ENCODE assay signal across 9 mouse cellular contexts in genomic region chr3:90615415-90615814, GRCm38 (mm10). TPM values are rescaled to one million over a fixed set of nuclear protein-coding genes. Genes with fewer than 3 reads are reported as not detected.
A peak's percentile ranks its signal among the peaks of the same experiment; 100 is the strongest.
DNase-seq lines count a peak whose midpoint lies in the region; ATAC-seq and TF ChIP-seq lines count a peak whose summit lies in the region.
"Had no signal": no experiment of that assay in that cellular context is flagged by ENCODE, and none has a peak within 500 bp of the region (broad histone marks: within the 10 kb centered on the region; RNA-seq: fewer than 3 reads in every experiment).

No protein-coding gene starts in this region.

- peak; percentile 77 for ATAC-seq in forebrain, embryonic 14.5 days
- peak; percentile 72 for ATAC-seq in neutrophil, adult 5-6 weeks (ENCODE audit: extremely low read depth, insufficient number of reproducible peaks, low FRiP score, poor library complexity, severe bottlenecking)

- no peak overlapping the region for H3K27ac ChIP-seq in ES-Bruce4 (ENCODE audit: insufficient read depth, low read length)
- H3K27ac ChIP-seq in forebrain, embryonic 14.5 days (ENCODE audit: low read depth, low read length), result no peak overlapping the region

- H3K36me3 ChIP-seq in ES-Bruce4 (ENCODE audit: control insufficient read depth, insufficient read depth, low read length, poor library complexity, severe bottlenecking), result no peaks in the 10 kb centered on the region
- no peaks in the 10 kb centered on the region for H3K36me3 ChIP-seq in forebrain, embryonic 14.5 days (ENCODE audit: control insufficient read depth, insufficient read depth, low read length)

- no peak overlapping the region for H3K9ac ChIP-seq in ES-Bruce4 (ENCODE audit: low read depth, poor library complexity, severe bottlenecking)
- no peak overlapping the region for H3K9ac ChIP-seq in forebrain, embryonic 14.5 days (ENCODE audit: low read length)

- peak; percentile 31 for DNase-seq in c-Kit-positive CD71-positive TER-119-negative erythroid progenitor cells, embryonic 14.5 days (ENCODE audit: low read depth)
- peak; percentile 66 for DNase-seq in forebrain, embryonic 14.5 days (ENCODE audit: low spot score)
- DNase-seq in heart, postnatal 10 days, result peak; percentile 84 to 89
- peak; percentile 84 for DNase-seq in layer of hippocampus, adult 11-12 months (ENCODE audit: low spot score)
- peak; percentile 85 to 90 for DNase-seq in lung, adult 18-20 months
- peak; percentile 87 for DNase-seq in thymus, postnatal 0 days (ENCODE audit: low spot score)

- no peaks in the 10 kb centered on the region for H3K9me3 ChIP-seq in ES-Bruce4 (replicated peaks; ENCODE audit: control insufficient read depth, insufficient read depth, low read length, poor library complexity, severe bottlenecking)
- no peaks in the 10 kb centered on the region for H3K9me3 ChIP-seq in forebrain, embryonic 14.5 days (replicated peaks; ENCODE audit: control insufficient read depth, low read length)

- intact Hi-C loops in heart, postnatal 10 days (cut with DNase I), result loop anchor here (1.0 to 5.0 kb wide), 4 partner anchors 30 to 125 kb away; partner anchors contain the start of gene Snapin

- H3K4me3 ChIP-seq in ES-Bruce4 (ENCODE audit: low read depth, low read length), result no peak overlapping the region
- H3K4me3 ChIP-seq in forebrain, embryonic 14.5 days (ENCODE audit: low read depth, low read length), result no peak overlapping the region

- peaks cover 2% of the 10 kb centered on the region for H3K4me1 ChIP-seq in ES-Bruce4 (ENCODE audit: control insufficient read depth, insufficient read depth, low read length)
- H3K4me1 ChIP-seq in forebrain, embryonic 14.5 days (ENCODE audit: control insufficient read depth, insufficient read depth, low read length), result peaks cover 5% of the 10 kb centered on the region

- H3K4me2 ChIP-seq in forebrain, embryonic 14.5 days (ENCODE audit: low read length), result no peak overlapping the region

- WGBS in forebrain, embryonic 14.5 days, result 6% methylated on average over 7 of the region's 7 CpGs

- TF ChIP-seq POLR2A in ES-Bruce4 (IDR thresholded peaks at IDR 0.05; ENCODE audit: insufficient read depth, low read length), result no peak

- TF ChIP-seq CTCF in ES-Bruce4 (IDR thresholded peaks at IDR 0.05; ENCODE audit: low read depth, low read length), result peak; percentile 80

- no peaks in the 10 kb centered on the region for H3K27me3 ChIP-seq in ES-Bruce4 (ENCODE audit: control insufficient read depth, insufficient read depth, low read length, poor library complexity, severe bottlenecking)
- H3K27me3 ChIP-seq in forebrain, embryonic 14.5 days (replicated peaks; ENCODE audit: control insufficient read depth, insufficient read depth, low read length), result no peaks in the 10 kb centered on the region

- TF ChIP-seq EP300 in ES-Bruce4 (IDR thresholded peaks at IDR 0.05; ENCODE audit: insufficient read depth, low read depth, low read length), result no peak

RNA-seq across cellular contexts. Expression of gene S100a6, which starts 2.7 kb away (rescaled TPM):
- 516 and 526 TPM in 2 replicates for polyA plus RNA-seq in ES-Bruce4 (2011; ENCODE audit: insufficient read depth, insufficient read length, low read depth, missing spikeins)
- polyA plus RNA-seq in forebrain, embryonic 14.5 days (2014; fragmentation: Nextera tagmentation; extraction: Ambion mirVana), result 19.6 and 22.8 TPM in 2 replicates
- total RNA-seq in heart, postnatal 10 days (2021), result 10 to 100 TPM; 81.8 to 85.3 TPM
- 1,146 and 1,580 TPM in 2 replicates for total RNA-seq in neutrophil, adult 5-6 weeks (2017)
- polyA plus RNA-seq in thymus, postnatal 0 days (2015; fragmentation: Nextera tagmentation; extraction: Ambion mirVana), result 164 and 165 TPM in 2 replicates

RNA-seq across cellular contexts. Expression of gene S100a5, which starts 7.1 kb away (rescaled TPM):
- polyA plus RNA-seq in ES-Bruce4 (2011; ENCODE audit: insufficient read depth, insufficient read length, low read depth, missing spikeins), result not detected in 2 replicates
- polyA plus RNA-seq in forebrain, embryonic 14.5 days (2014; fragmentation: Nextera tagmentation; extraction: Ambion mirVana), result not detected in 2 replicates
- not detected for total RNA-seq in heart, postnatal 10 days (2021)
- not detected in 2 replicates for total RNA-seq in neutrophil, adult 5-6 weeks (2017)
- 0.51 and 1.2 TPM in 2 replicates for polyA plus RNA-seq in thymus, postnatal 0 days (2015; fragmentation: Nextera tagmentation; extraction: Ambion mirVana)
- polyA plus RNA-seq: large intestine, adult 2 months had no signal

RNA-seq across cellular contexts. Expression of gene S100a4, which starts 11.8 kb away (rescaled TPM):
- polyA plus RNA-seq in ES-Bruce4 (2011; ENCODE audit: insufficient read depth, insufficient read length, low read depth, missing spikeins), result 11.0 and 15.5 TPM in 2 replicates
- 1.3 and 1.9 TPM in 2 replicates for polyA plus RNA-seq in forebrain, embryonic 14.5 days (2014; fragmentation: Nextera tagmentation; extraction: Ambion mirVana)
- total RNA-seq in heart, postnatal 10 days (2021), result 10 to 100 TPM; 10.3 to 11.7 TPM
- total RNA-seq in neutrophil, adult 5-6 weeks (2017), result 88.4 and 95.9 TPM in 2 replicates
- polyA plus RNA-seq in thymus, postnatal 0 days (2015; fragmentation: Nextera tagmentation; extraction: Ambion mirVana), result 88.5 and 88.9 TPM in 2 replicates

RNA-seq across cellular contexts. Expression of gene Gm42674, which starts 13.7 kb away (rescaled TPM):
- polyA plus RNA-seq in ES-Bruce4 (2011; ENCODE audit: insufficient read depth, insufficient read length, low read depth, missing spikeins), result 5.1 TPM in 1 of 2 replicates, not detected in the other
- polyA plus RNA-seq in forebrain, embryonic 14.5 days (2014; fragmentation: Nextera tagmentation; extraction: Ambion mirVana), result not detected in 2 replicates
- not detected for total RNA-seq in heart, postnatal 10 days (2021)
- total RNA-seq in neutrophil, adult 5-6 weeks (2017), result not detected in 2 replicates
- not detected in 2 replicates for polyA plus RNA-seq in thymus, postnatal 0 days (2015; fragmentation: Nextera tagmentation; extraction: Ambion mirVana)
- polyA plus RNA-seq: large intestine, adult 2 months had no signal

RNA-seq across cellular contexts. Expression of gene S100a2, which starts 25.4 kb away (rescaled TPM):
- not detected in 2 replicates for polyA plus RNA-seq in ES-Bruce4 (2011; ENCODE audit: insufficient read depth, insufficient read length, low read depth, missing spikeins)
- not detected in 2 replicates for polyA plus RNA-seq in forebrain, embryonic 14.5 days (2014; fragmentation: Nextera tagmentation; extraction: Ambion mirVana)
- not detected for total RNA-seq in heart, postnatal 10 days (2021)
- total RNA-seq in neutrophil, adult 5-6 weeks (2017), result not detected in 2 replicates
- polyA plus RNA-seq in thymus, postnatal 0 days (2015; fragmentation: Nextera tagmentation; extraction: Ambion mirVana), result 1.2 and 1.5 TPM in 2 replicates
- polyA plus RNA-seq: large intestine, adult 2 months had no signal

Comparison
In these comparisons a context has a peak if more than half of its experiments do, and no peak if none do; other contexts are left out.
1. DNase-seq: peak in every context shown above with its lines; median percentile 88 in lung, adult 18-20 months; 87 in thymus, postnatal 0 days; 86 in heart, postnatal 10 days; 84 in layer of hippocampus, adult 11-12 months; 66 in forebrain, embryonic 14.5 days; 31 in c-Kit-positive CD71-positive TER-119-negative erythroid progenitor cells, embryonic 14.5 days.